Mouse (Mus musculus): ENCODE data around the gene Obp2b. TPM values are rescaled to one million over a fixed set of nuclear protein-coding genes. Genes with fewer than 3 reads are reported as not detected.

Gene Obp2b
- polyA plus RNA-seq, 1 experiment from 2014 or later = not detected

DNA sequence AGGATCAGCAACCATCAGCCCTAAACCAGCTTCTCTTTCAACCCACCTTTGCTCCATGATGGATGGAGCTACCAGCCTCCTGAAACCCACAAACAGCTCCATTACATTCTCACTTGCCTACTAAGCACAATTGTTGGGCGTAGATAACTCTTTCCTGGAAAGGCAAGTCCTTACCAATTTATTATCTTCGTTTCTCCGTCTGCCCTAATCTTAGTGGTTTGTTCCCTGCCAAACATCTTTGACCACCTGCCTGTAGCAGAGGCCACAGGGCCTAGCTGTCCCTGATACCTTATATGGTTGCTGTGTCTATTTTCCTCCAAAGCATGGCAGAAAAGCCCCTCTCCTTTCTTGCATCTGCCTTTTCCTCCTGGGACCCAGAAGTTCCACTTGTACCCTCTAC is 52.3 kb downstream of the Obp2b start:
- WGBS = 83% methylated on average over 3 of the region's 3 CpGs
- Histone ChIP-seq H3K9ac (ENCODE audit: low read depth, low read length) (no peak overlapping the region), H3K9me3 (ENCODE audit: control insufficient read depth, low read length) (no peaks in the 10 kb centered on the region), H3K4me3 (ENCODE audit: low read length) (no peak overlapping the region), H3K27me3 (ENCODE audit: control insufficient read depth, insufficient read depth, low read length) (no peaks in the 10 kb centered on the region), H3K27ac (ENCODE audit: low read depth, low read length) (no peak overlapping the region), H3K36me3 (ENCODE audit: control insufficient read depth, insufficient read depth, low read length) (no peaks in the 10 kb centered on the region), H3K4me2 (replicated peaks; ENCODE audit: low read depth, low read length) (no peak overlapping the region), H3K4me1 (ENCODE audit: control insufficient read depth, insufficient read depth, low read length) (no peaks in the 10 kb centered on the region)
- no peak for ATAC-seq (ENCODE audit: low FRiP score, low TSS enrichment)

Other genes with a start within 250 kb of the Obp2b start
- not detected in 2 replicates for gene Lcn12, start 243.1 kb upstream of the Obp2b start, polyA plus RNA-seq (2014; fragmentation: Nextera tagmentation; extraction: Ambion mirVana)
- gene Fbxw5, start 236.3 kb upstream of the Obp2b start, polyA plus RNA-seq (2014; fragmentation: Nextera tagmentation; extraction: Ambion mirVana) = 58.1 and 87.6 TPM in 2 replicates
- 7.9 and 9.8 TPM in 2 replicates for gene C8g, start 235.3 kb upstream of the Obp2b start, polyA plus RNA-seq (2014; fragmentation: Nextera tagmentation; extraction: Ambion mirVana)
- 30.2 and 34.0 TPM in 2 replicates for gene Traf2, start 190.1 kb upstream of the Obp2b start, polyA plus RNA-seq (2014; fragmentation: Nextera tagmentation; extraction: Ambion mirVana)
- 314 and 436 TPM in 2 replicates for gene Edf1, start 179.2 kb upstream of the Obp2b start, polyA plus RNA-seq (2014; fragmentation: Nextera tagmentation; extraction: Ambion mirVana)
- gene Mamdc4, start 162.2 kb upstream of the Obp2b start, polyA plus RNA-seq (2014; fragmentation: Nextera tagmentation; extraction: Ambion mirVana) = 3.3 and 7.5 TPM in 2 replicates
- 229 and 294 TPM in 2 replicates for gene Phpt1, start 161.8 kb upstream of the Obp2b start, polyA plus RNA-seq (2014; fragmentation: Nextera tagmentation; extraction: Ambion mirVana)
- gene Ajm1, start 155.3 kb upstream of the Obp2b start, polyA plus RNA-seq (2014; fragmentation: Nextera tagmentation; extraction: Ambion mirVana) = 0.07 and 0.18 TPM in 2 replicates
- gene Rabl6, start 128.5 kb upstream of the Obp2b start, polyA plus RNA-seq (2014; fragmentation: Nextera tagmentation; extraction: Ambion mirVana) = 59.6 and 81.1 TPM in 2 replicates
- gene Ccdc183, start 119.3 kb upstream of the Obp2b start, polyA plus RNA-seq (2014; fragmentation: Nextera tagmentation; extraction: Ambion mirVana) = 0.23 and 0.29 TPM in 2 replicates
- 24.3 and 35.0 TPM in 2 replicates for gene Tmem141, start 115.0 kb upstream of the Obp2b start, polyA plus RNA-seq (2014; fragmentation: Nextera tagmentation; extraction: Ambion mirVana)
- 1.6 and 1.9 TPM in 2 replicates for gene Fcna, start 109.0 kb upstream of the Obp2b start, polyA plus RNA-seq (2014; fragmentation: Nextera tagmentation; extraction: Ambion mirVana)
- not detected in 2 replicates for gene Lcn8, start 83.9 kb upstream of the Obp2b start, polyA plus RNA-seq (2014; fragmentation: Nextera tagmentation; extraction: Ambion mirVana)
- not detected in 2 replicates for gene Lcn5, start 79.1 kb upstream of the Obp2b start, polyA plus RNA-seq (2014; fragmentation: Nextera tagmentation; extraction: Ambion mirVana)
- gene Lcn6, start 60.2 kb upstream of the Obp2b start, polyA plus RNA-seq (2014; fragmentation: Nextera tagmentation; extraction: Ambion mirVana) = not detected in 2 replicates
- gene Lcn10, start 54.3 kb upstream of the Obp2b start, polyA plus RNA-seq (2014; fragmentation: Nextera tagmentation; extraction: Ambion mirVana) = not detected in 2 replicates
- gene Obp2a, start 37.0 kb upstream of the Obp2b start, polyA plus RNA-seq (2014; fragmentation: Nextera tagmentation; extraction: Ambion mirVana) = not detected in 2 replicates
- gene Bmyc, start 30.3 kb upstream of the Obp2b start, polyA plus RNA-seq (2014; fragmentation: Nextera tagmentation; extraction: Ambion mirVana) = 83.2 and 93.7 TPM in 2 replicates
- 0.45 TPM in 1 of 2 replicates, not detected in the other for gene Lcn3, start 28.6 kb downstream of the Obp2b start, polyA plus RNA-seq (2014; fragmentation: Nextera tagmentation; extraction: Ambion mirVana)
- gene Lcn11, start 40.0 kb downstream of the Obp2b start, polyA plus RNA-seq (2014; fragmentation: Nextera tagmentation; extraction: Ambion mirVana) = not detected in 2 replicates
- not detected in 2 replicates for gene Gm13539, start 45.2 kb downstream of the Obp2b start, polyA plus RNA-seq (2014; fragmentation: Nextera tagmentation; extraction: Ambion mirVana)
- gene Glt6d1, start 78.8 kb downstream of the Obp2b start, polyA plus RNA-seq (2014; fragmentation: Nextera tagmentation; extraction: Ambion mirVana) = not detected in 2 replicates
- gene Lcn9, start 86.1 kb downstream of the Obp2b start, polyA plus RNA-seq (2014; fragmentation: Nextera tagmentation; extraction: Ambion mirVana) = not detected in 2 replicates
- not detected in 2 replicates for gene Sohlh1, start 110.2 kb downstream of the Obp2b start, polyA plus RNA-seq (2014; fragmentation: Nextera tagmentation; extraction: Ambion mirVana)
- 0.07 and 0.67 TPM in 2 replicates for gene Kcnt1, start 126.7 kb downstream of the Obp2b start, polyA plus RNA-seq (2014; fragmentation: Nextera tagmentation; extraction: Ambion mirVana)
- gene Camsap1, start 246.3 kb downstream of the Obp2b start, polyA plus RNA-seq (2014; fragmentation: Nextera tagmentation; extraction: Ambion mirVana) = 12.6 and 24.8 TPM in 2 replicates

All from kidney, embryonic 14.5 days (tissue).